Mouse (Mus musculus): ENCODE data around the gene Mlf2.

The Mlf2 gene

GRCm38 (mm10) chr6:124911533-124912218 is 19.5 kb upstream of the Mlf2 start, which contains the start of gene Lag3:
Lag3 (minus strand) TSS chr6:124911705.
- DNase-seq (ENCODE audit: low spot score in 2 of 2): no peak

- DNase-seq (ENCODE audit: low spot score in 2 of 2): no peak
Observed at GRCm38 (mm10) chr6:124913214-124913613, 18.0 kb upstream of the Mlf2 start.

- no peak for DNase-seq (ENCODE audit: low spot score in 2 of 2)
Observed at GRCm38 (mm10) chr6:124913721-124914285, 17.4 kb upstream of the Mlf2 start.

GRCm38 (mm10) chr6:124914511-124914910 is 16.7 kb upstream of the Mlf2 start:
- no peak for DNase-seq (ENCODE audit: low spot score in 2 of 2)

GRCm38 (mm10) chr6:124915160-124915941 is 15.8 kb upstream of the Mlf2 start:
- no peak for DNase-seq (ENCODE audit: low spot score in 2 of 2)

GRCm38 (mm10) chr6:124915942-124916694 is 15.1 kb upstream of the Mlf2 start:
- DNase-seq (ENCODE audit: low spot score in 2 of 2): no peak

GRCm38 (mm10) chr6:124916695-124917517 is 14.3 kb upstream of the Mlf2 start:
- peak; percentile 87 to 93 for DNase-seq (ENCODE audit: low spot score in 2 of 2)

- peak; percentile 90 for DNase-seq (ENCODE audit: low spot score in 2 of 2)
Observed at GRCm38 (mm10) chr6:124917518-124918330, 13.5 kb upstream of the Mlf2 start.

- DNase-seq (ENCODE audit: low spot score in 2 of 2): no peak
Observed at GRCm38 (mm10) chr6:124918331-124918690, 12.9 kb upstream of the Mlf2 start.

GRCm38 (mm10) chr6:124918890-124919627 is 12.1 kb upstream of the Mlf2 start:
- no peak for DNase-seq (ENCODE audit: low spot score in 2 of 2)

GRCm38 (mm10) chr6:124919695-124920317 is 11.4 kb upstream of the Mlf2 start, which contains the start of gene Ptms:
Ptms (minus strand) TSS chr6:124920103.
- peak; percentile 91 to 94 for DNase-seq (ENCODE audit: low spot score in 2 of 2)

- DNase-seq (ENCODE audit: low spot score in 2 of 2): no peak
Observed at GRCm38 (mm10) chr6:124920318-124921085, 10.7 kb upstream of the Mlf2 start.

GRCm38 (mm10) chr6:124921539-124921938 is 9.6 kb upstream of the Mlf2 start:
- DNase-seq (ENCODE audit: low spot score in 2 of 2): no peak

GRCm38 (mm10) chr6:124925173-124925793 is 5.9 kb upstream of the Mlf2 start:
- DNase-seq (ENCODE audit: low spot score in 2 of 2): no peak

- peak in 1 of 2 experiments; percentile 59 for DNase-seq (ENCODE audit: low spot score in 2 of 2)
Observed at GRCm38 (mm10) chr6:124925941-124926340, 5.2 kb upstream of the Mlf2 start.

GRCm38 (mm10) chr6:124930231-124930630 is 955 bp upstream of the Mlf2 start:
- no peak for DNase-seq (ENCODE audit: low spot score in 2 of 2)

- DNase-seq (ENCODE audit: low spot score in 2 of 2): peak in 1 of 2 experiments; percentile 63
Observed at GRCm38 (mm10) chr6:124931525-124932313, 533 bp downstream of the Mlf2 start.
